ENCODE assay signal across 8 mouse cellular contexts in the genomic region with DNA sequence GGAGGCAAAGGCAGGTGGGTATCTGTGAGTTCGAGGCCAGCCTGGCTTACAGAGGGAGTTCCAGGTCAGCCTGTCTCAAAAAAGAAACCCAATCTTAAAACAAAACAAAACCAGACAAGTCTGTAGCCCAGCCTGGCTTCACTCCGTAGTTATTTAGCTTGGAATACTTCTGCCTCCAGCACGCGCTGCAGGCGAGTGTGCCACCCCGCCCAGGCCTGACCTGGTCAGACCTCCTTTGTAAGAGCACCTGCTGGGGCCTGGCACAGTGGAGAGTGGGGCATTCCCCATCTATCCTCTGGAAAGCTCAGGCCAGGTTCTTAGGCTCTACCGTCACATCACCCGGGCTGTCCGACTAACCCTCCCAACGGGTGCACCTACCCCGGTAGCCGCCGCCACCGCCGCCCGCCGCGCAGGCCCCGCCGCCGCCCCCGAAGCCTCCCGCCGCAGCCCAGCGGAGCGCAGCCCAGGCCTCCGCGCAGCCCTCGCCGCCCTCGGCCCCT. TPM values are rescaled to one million over a fixed set of nuclear protein-coding genes. Genes with fewer than 3 reads are reported as not detected.
DNase-seq lines count a peak whose midpoint lies in the region; ATAC-seq and TF ChIP-seq lines count a peak whose summit lies in the region.

No protein-coding gene starts in this region.

- peak overlapping the region; percentile 74 for H3K4me3 ChIP-seq in layer of hippocampus, adult 2 months
- peak overlapping the region; percentile 58 for H3K4me3 ChIP-seq in forebrain, embryonic 14.5 days (ENCODE audit: low read depth, low read length)
- H3K4me3 ChIP-seq in liver, embryonic 12.5 days, result peak overlapping the region; percentile 62

- TF ChIP-seq POLR2A in brain, embryonic 14.5 days (IDR thresholded peaks at IDR 0.05; ENCODE audit: borderline replicate concordance, extremely low read depth, insufficient read depth, insufficient read length, poor library complexity, severe bottlenecking), result no peak

- H3K9ac ChIP-seq in forebrain, embryonic 14.5 days (ENCODE audit: low read length), result peak overlapping the region; percentile 65
- peak overlapping the region; percentile 41; the same call in 1 of the 2 replicates for H3K9ac ChIP-seq in liver, embryonic 12.5 days

- 4% methylated on average over 19 of the region's 31 CpGs for WGBS in forebrain, embryonic 14.5 days
- 7% methylated on average over 31 of the region's 31 CpGs for WGBS in liver, embryonic 12.5 days (ENCODE audit: insufficient replicate concordance)

- H3K36me3 ChIP-seq in forebrain, embryonic 14.5 days (ENCODE audit: control insufficient read depth, insufficient read depth, low read length), result no peaks in the 10 kb centered on the region
- H3K36me3 ChIP-seq in liver, embryonic 12.5 days, result no peaks in the 10 kb centered on the region

- no peaks in the 10 kb centered on the region for H3K9me3 ChIP-seq in forebrain, embryonic 14.5 days (replicated peaks; ENCODE audit: control insufficient read depth, low read length)
- no peaks in the 10 kb centered on the region for H3K9me3 ChIP-seq in liver, embryonic 12.5 days (replicated peaks)

- peak; percentile 43 for ATAC-seq in forebrain, embryonic 14.5 days
- ATAC-seq in liver, embryonic 12.5 days, result no peak
- ATAC-seq in megakaryocyte-erythroid progenitor cell, adult 5-6 weeks (replicated peaks; ENCODE audit: low FRiP score, low TSS enrichment, poor library complexity, severe bottlenecking), result no peak

- H3K27me3 ChIP-seq in forebrain, embryonic 14.5 days (replicated peaks; ENCODE audit: control insufficient read depth, insufficient read depth, low read length), result peaks cover 35% of the 10 kb centered on the region
- peaks cover 98% of the 10 kb centered on the region for H3K27me3 ChIP-seq in liver, embryonic 12.5 days (replicated peaks)

- H3K4me2 ChIP-seq in forebrain, embryonic 14.5 days (ENCODE audit: low read length), result peak overlapping the region; percentile 100
- H3K4me2 ChIP-seq in liver, embryonic 12.5 days, result peak overlapping the region; percentile 87

- TF ChIP-seq CTCF in layer of hippocampus, adult 2 months (conservative IDR thresholded peaks at IDR 0.05), result no peak
- TF ChIP-seq CTCF in brain, embryonic 14.5 days (IDR thresholded peaks at IDR 0.05; ENCODE audit: borderline replicate concordance, extremely low read depth, insufficient read depth, insufficient read length), result no peak

- H3K27ac ChIP-seq in layer of hippocampus, adult 2 months, result peak overlapping the region; percentile 83
- H3K27ac ChIP-seq in forebrain, embryonic 14.5 days (ENCODE audit: low read depth, low read length), result no peak overlapping the region
- H3K27ac ChIP-seq in liver, embryonic 12.5 days, result no peak overlapping the region

- H3K4me1 ChIP-seq in forebrain, embryonic 14.5 days (ENCODE audit: control insufficient read depth, insufficient read depth, low read length), result peaks cover 6% of the 10 kb centered on the region; the same call in 1 of the 2 replicates
- H3K4me1 ChIP-seq in liver, embryonic 12.5 days, result peaks cover 18% of the 10 kb centered on the region

- no peak for DNase-seq in layer of hippocampus, adult 2 months (ENCODE audit: low spot score in 2 of 2)
- DNase-seq in layer of hippocampus, postnatal 36 days, result no peak
- DNase-seq in brain, embryonic 14.5 days (ENCODE audit: low read depth), result peak; percentile 21
- no peak for DNase-seq in forebrain, embryonic 14.5 days (ENCODE audit: low spot score)
- no peak for DNase-seq in c-Kit-positive CD71-positive TER-119-positive erythroid progenitor cells, embryonic 14.5 days (ENCODE audit: low spot score)
- DNase-seq in retina, postnatal 1 day, result no peak

RNA-seq across cellular contexts. Expression of a gene that starts 2.6 kb away (rescaled TPM):
- 10 to 100 TPM; 13.7 to 14.3 TPM for total RNA-seq in layer of hippocampus, adult 2 months (2021)
- 10 to 100 TPM; 11.6 to 13.0 TPM for total RNA-seq in layer of hippocampus, postnatal 36 days (2021)
- polyA plus RNA-seq in brain, embryonic 14.5 days (2012; rRNA removed), result 3.3 and 3.8 TPM in 2 replicates
- polyA plus RNA-seq in forebrain, embryonic 14.5 days (2014; fragmentation: Nextera tagmentation; extraction: Ambion mirVana), result 0.29 and 0.37 TPM in 2 replicates
- polyA plus RNA-seq in liver, embryonic 12.5 days (2016; fragmentation: Nextera tagmentation; extraction: Ambion mirVana), result 0.19 TPM in 1 of 2 replicates, not detected in the other
- not detected in 2 replicates for total RNA-seq in megakaryocyte-erythroid progenitor cell, adult 5-6 weeks (2014; fragmentation: Nextera tagmentation)
- not detected in 2 replicates for total RNA-seq in megakaryocyte-erythroid progenitor cell, adult 5-6 weeks (2017)

RNA-seq across cellular contexts. Expression of a gene that starts 15.5 kb away (rescaled TPM):
- 100 to 1,000 TPM; 265 to 270 TPM for total RNA-seq in layer of hippocampus, adult 2 months (2021)
- 100 to 1,000 TPM; 252 to 262 TPM for total RNA-seq in layer of hippocampus, postnatal 36 days (2021)
- polyA plus RNA-seq in brain, embryonic 14.5 days (2012; rRNA removed), result 0.42 and 0.68 TPM in 2 replicates
- 0.61 and 0.78 TPM in 2 replicates for polyA plus RNA-seq in forebrain, embryonic 14.5 days (2014; fragmentation: Nextera tagmentation; extraction: Ambion mirVana)
- 3.8 and 4.1 TPM in 2 replicates for polyA plus RNA-seq in liver, embryonic 12.5 days (2016; fragmentation: Nextera tagmentation; extraction: Ambion mirVana)
- total RNA-seq in megakaryocyte-erythroid progenitor cell, adult 5-6 weeks (2014; fragmentation: Nextera tagmentation), result not detected in 2 replicates
- not detected in 2 replicates for total RNA-seq in megakaryocyte-erythroid progenitor cell, adult 5-6 weeks (2017)

RNA-seq across cellular contexts. Expression of a gene that starts 29.7 kb away (rescaled TPM):
- total RNA-seq in layer of hippocampus, adult 2 months (2021), result 10 to 100 TPM; 18.6 to 19.6 TPM
- total RNA-seq in layer of hippocampus, postnatal 36 days (2021), result 10 to 100 TPM; 15.1 to 18.3 TPM
- 24.7 and 25.8 TPM in 2 replicates for polyA plus RNA-seq in brain, embryonic 14.5 days (2012; rRNA removed)
- 12.8 and 16.0 TPM in 2 replicates for polyA plus RNA-seq in forebrain, embryonic 14.5 days (2014; fragmentation: Nextera tagmentation; extraction: Ambion mirVana)
- polyA plus RNA-seq in liver, embryonic 12.5 days (2016; fragmentation: Nextera tagmentation; extraction: Ambion mirVana), result 17.4 and 17.8 TPM in 2 replicates
- 22.5 and 24.4 TPM in 2 replicates for total RNA-seq in megakaryocyte-erythroid progenitor cell, adult 5-6 weeks (2014; fragmentation: Nextera tagmentation)
- total RNA-seq in megakaryocyte-erythroid progenitor cell, adult 5-6 weeks (2017), result 5.0 and 9.1 TPM in 2 replicates

RNA-seq across cellular contexts. Expression of a gene that starts 39.9 kb away (rescaled TPM):
- total RNA-seq in layer of hippocampus, adult 2 months (2021), result 10 to 100 TPM; 75.5 to 80.8 TPM
- total RNA-seq in layer of hippocampus, postnatal 36 days (2021), result 10 to 100 TPM; 73.1 to 85.1 TPM
- 33.0 and 40.9 TPM in 2 replicates for polyA plus RNA-seq in brain, embryonic 14.5 days (2012; rRNA removed)
- polyA plus RNA-seq in forebrain, embryonic 14.5 days (2014; fragmentation: Nextera tagmentation; extraction: Ambion mirVana), result 14.3 TPM in 2 replicates
- polyA plus RNA-seq in liver, embryonic 12.5 days (2016; fragmentation: Nextera tagmentation; extraction: Ambion mirVana), result 2.5 and 3.1 TPM in 2 replicates
- total RNA-seq in megakaryocyte-erythroid progenitor cell, adult 5-6 weeks (2014; fragmentation: Nextera tagmentation), result 0.45 TPM in 1 of 2 replicates, not detected in the other
- not detected in 2 replicates for total RNA-seq in megakaryocyte-erythroid progenitor cell, adult 5-6 weeks (2017)

Comparison
In these comparisons a context has a peak if more than half of its experiments do, and no peak if none do; other contexts are left out.
1. RNA of a gene that starts 2.6 kb away (total RNA-seq): 13.7 to 14.3 TPM in layer of hippocampus, adult 2 months and 11.6 to 13.0 TPM in layer of hippocampus, postnatal 36 days; not detected in megakaryocyte-erythroid progenitor cell, adult 5-6 weeks; every median in the first group is over 10 times any median in the second.
2. RNA of a gene that starts 15.5 kb away (total RNA-seq): 265 to 270 TPM in layer of hippocampus, adult 2 months and 252 to 262 TPM in layer of hippocampus, postnatal 36 days; not detected in megakaryocyte-erythroid progenitor cell, adult 5-6 weeks; every median in the first group is over 100 times any median in the second.
3. Peak in every context shown above with its lines, with median percentiles within 50 percentile points of each other: H3K4me3 ChIP-seq.